Mouse (Mus musculus): ENCODE results near the gene Ppp6r1. TPM values are rescaled to one million over a fixed set of nuclear protein-coding genes. Genes with fewer than 3 reads are reported as not detected.

The Ppp6r1 gene
- polyA plus RNA-seq, 1 experiment, result 89.0 TPM

- 89% methylated on average over 8 of the region's 8 CpGs for WGBS
Measured at GRCm38 (mm10) chr7:4668506-4668905, 9.7 kb upstream of the Ppp6r1 start.

GRCm38 (mm10) chr7:4666871-4667270 is 8.1 kb upstream of the Ppp6r1 start:
- 89% methylated on average over 5 of the region's 5 CpGs for WGBS
- Histone ChIP-seq H3K27ac (ENCODE audit: control insufficient read depth, insufficient read depth, low read depth, low read length, poor library complexity) (no peak overlapping the region), H3K4me3 (replicated peaks; ENCODE audit: control insufficient read depth, low read depth, low read length) (no peak overlapping the region), H3K4me1 (ENCODE audit: control insufficient read depth, insufficient read depth, low read length) (no peaks in the 10 kb centered on the region; the same call in 1 of the 2 replicates)
- TF ChIP-seq CTCF (IDR thresholded peaks at IDR 0.05; ENCODE audit: control insufficient read depth, insufficient read depth, low read length), result no peak
- TF ChIP-seq POLR2A (IDR thresholded peaks at IDR 0.05; ENCODE audit: borderline replicate concordance, control insufficient read depth, low read depth, low read length), result no peak

More at GRCm38 (mm10) chr7:4668506-4668905, 9.7 kb upstream of the Ppp6r1 start:
- Histone ChIP-seq H3K4me3 (replicated peaks; ENCODE audit: control insufficient read depth, low read depth, low read length) (no peak overlapping the region), H3K27ac (ENCODE audit: control insufficient read depth, insufficient read depth, low read depth, low read length, poor library complexity) (no peak overlapping the region), H3K4me1 (ENCODE audit: control insufficient read depth, insufficient read depth, low read length) (no peaks in the 10 kb centered on the region; the same call in 1 of the 2 replicates)
- no peak for TF ChIP-seq POLR2A (IDR thresholded peaks at IDR 0.05; ENCODE audit: borderline replicate concordance, control insufficient read depth, low read depth, low read length)

- TF ChIP-seq CTCF (IDR thresholded peaks at IDR 0.05; ENCODE audit: control insufficient read depth, insufficient read depth, low read length) (no peak), POLR2A (IDR thresholded peaks at IDR 0.05; ENCODE audit: borderline replicate concordance, control insufficient read depth, low read depth, low read length) (no peak)
- 42% methylated on average over 2 of the region's 2 CpGs for WGBS
- Histone ChIP-seq H3K4me3 (replicated peaks; ENCODE audit: control insufficient read depth, low read depth, low read length) (no peak overlapping the region), H3K27ac (ENCODE audit: control insufficient read depth, insufficient read depth, low read depth, low read length, poor library complexity) (no peak overlapping the region), H3K4me1 (ENCODE audit: control insufficient read depth, insufficient read depth, low read length) (no peaks in the 10 kb centered on the region)
Measured at GRCm38 (mm10) chr7:4663742-4664141, 4.9 kb upstream of the Ppp6r1 start.

GRCm38 (mm10) chr7:4663179-4663578 is 4.4 kb upstream of the Ppp6r1 start:
- 81% methylated on average over 8 of the region's 8 CpGs for WGBS
- no peak overlapping the region for H3K27ac ChIP-seq (ENCODE audit: control insufficient read depth, insufficient read depth, low read depth, low read length, poor library complexity)
- no peak overlapping the region for H3K4me3 ChIP-seq (replicated peaks; ENCODE audit: control insufficient read depth, low read depth, low read length)

GRCm38 (mm10) chr7:4659911-4660443 is 1.2 kb upstream of the Ppp6r1 start:
- Histone ChIP-seq H3K4me1 (ENCODE audit: control insufficient read depth, insufficient read depth, low read length) (peaks cover 1% of the 10 kb centered on the region), H3K27ac (ENCODE audit: control insufficient read depth, insufficient read depth, low read depth, low read length, poor library complexity) (no peak overlapping the region), H3K4me3 (replicated peaks; ENCODE audit: control insufficient read depth, low read depth, low read length) (no peak overlapping the region)
- 75% methylated on average over 3 of the region's 3 CpGs for WGBS
- TF ChIP-seq CTCF (IDR thresholded peaks at IDR 0.05; ENCODE audit: control insufficient read depth, insufficient read depth, low read length) (no peak), POLR2A (IDR thresholded peaks at IDR 0.05; ENCODE audit: borderline replicate concordance, control insufficient read depth, low read depth, low read length) (no peak)

More at GRCm38 (mm10) chr7:4663179-4663578, 4.4 kb upstream of the Ppp6r1 start:
- no peaks in the 10 kb centered on the region for H3K4me1 ChIP-seq (ENCODE audit: control insufficient read depth, insufficient read depth, low read length)
- TF ChIP-seq POLR2A (IDR thresholded peaks at IDR 0.05; ENCODE audit: borderline replicate concordance, control insufficient read depth, low read depth, low read length), result no peak
- no peak for TF ChIP-seq CTCF (IDR thresholded peaks at IDR 0.05; ENCODE audit: control insufficient read depth, insufficient read depth, low read length)

- peaks cover 6% of the 10 kb centered on the region for H3K4me1 ChIP-seq (ENCODE audit: control insufficient read depth, insufficient read depth, low read length)
- TF ChIP-seq POLR2A (IDR thresholded peaks at IDR 0.05; ENCODE audit: borderline replicate concordance, control insufficient read depth, low read depth, low read length) (no peak), CTCF (IDR thresholded peaks at IDR 0.05; ENCODE audit: control insufficient read depth, insufficient read depth, low read length) (no peak)
- WGBS, result under 1% methylated on average over 71 of the region's 78 CpGs
- peak overlapping the region; percentile 94 for H3K4me3 ChIP-seq (replicated peaks; ENCODE audit: control insufficient read depth, low read depth, low read length)
- H3K27ac ChIP-seq (ENCODE audit: control insufficient read depth, insufficient read depth, low read depth, low read length, poor library complexity), result peak overlapping the region; percentile 93
Measured at GRCm38 (mm10) chr7:4658128-4658907, 501 bp downstream of the Ppp6r1 start.

GRCm38 (mm10) chr7:4657521-4658127 is 1.2 kb downstream of the Ppp6r1 start:
- TF ChIP-seq POLR2A (IDR thresholded peaks at IDR 0.05; ENCODE audit: borderline replicate concordance, control insufficient read depth, low read depth, low read length) (0 out of 2 replicates have a peak, but pooled peaks have one; percentile 10), CTCF (IDR thresholded peaks at IDR 0.05; ENCODE audit: control insufficient read depth, insufficient read depth, low read length) (no peak)
- peak overlapping the region; percentile 86 for H3K4me3 ChIP-seq (replicated peaks; ENCODE audit: control insufficient read depth, low read depth, low read length)
- H3K4me1 ChIP-seq (ENCODE audit: control insufficient read depth, insufficient read depth, low read length), result peaks cover 7% of the 10 kb centered on the region
- H3K27ac ChIP-seq (ENCODE audit: control insufficient read depth, insufficient read depth, low read depth, low read length, poor library complexity), result peak overlapping the region; percentile 93
- 3% methylated on average over 9 of the region's 9 CpGs for WGBS

- peaks cover 9% of the 10 kb centered on the region for H3K4me1 ChIP-seq (ENCODE audit: control insufficient read depth, insufficient read depth, low read length)
- no peak overlapping the region for H3K27ac ChIP-seq (ENCODE audit: control insufficient read depth, insufficient read depth, low read depth, low read length, poor library complexity)
- WGBS, result 2% methylated on average over 1 of the region's 1 CpGs
- H3K4me3 ChIP-seq (replicated peaks; ENCODE audit: control insufficient read depth, low read depth, low read length), result peak overlapping the region; percentile 22
- TF ChIP-seq POLR2A (IDR thresholded peaks at IDR 0.05; ENCODE audit: borderline replicate concordance, control insufficient read depth, low read depth, low read length), result no peak
- no peak for TF ChIP-seq CTCF (IDR thresholded peaks at IDR 0.05; ENCODE audit: control insufficient read depth, insufficient read depth, low read length)
Measured at GRCm38 (mm10) chr7:4656818-4657217, 2.0 kb downstream of the Ppp6r1 start.
